Mouse (Mus musculus) midbrain, embryonic 12.5 days (tissue): ENCODE results near the gene Arhgef17. TPM values are rescaled to one million over a fixed set of nuclear protein-coding genes. Genes with fewer than 3 reads are reported as not detected.
"Not testable (repeated sequence)": the region's sequence is repeated elsewhere in the genome, so short reads cannot be mapped to it uniquely, and the experiment has no call there.

Experiments
- ATAC-seq: fragments of 200-750 bp; cut with Nextera tagmentation; 2 replicates; pipeline ENCODE4 v1.8.0; 2017; ENCODE audit warnings: low read depth, moderate TSS enrichment, moderate library complexity; ENCODE audit not compliant: low FRiP score
- H3K27ac ChIP-seq: fragments of 300-500 bp; sonication (generic); replicated peaks from 2 replicates; pipeline ENCODE4 v1.5.1; 2016; ENCODE audit warnings: mild to moderate bottlenecking
- H3K27me3 ChIP-seq: fragments of 300-500 bp; sonication (generic); 2 replicates; pipeline ENCODE4 v1.6.1; 2016; ENCODE audit warnings: mild to moderate bottlenecking
- H3K36me3 ChIP-seq: fragments of 300-500 bp; sonication (generic); 2 replicates; pipeline ENCODE4 v1.6.1; 2016
- H3K4me1 ChIP-seq: fragments of 300-500 bp; sonication (generic); 2 replicates; pipeline ENCODE4 v1.6.1; 2016
- H3K4me2 ChIP-seq: fragments of 300-500 bp; sonication (generic); replicated peaks from 2 replicates; pipeline ENCODE4 v1.6.1; 2016; ENCODE audit warnings: mild to moderate bottlenecking, moderate library complexity
- H3K4me3 ChIP-seq: fragments of 300-500 bp; sonication (generic); 2 replicates; pipeline ENCODE4 v1.5.1; 2016; ENCODE audit warnings: mild to moderate bottlenecking
- H3K9ac ChIP-seq: fragments of 300-500 bp; sonication (generic); replicated peaks from 2 replicates; pipeline ENCODE4 v1.6.1; 2016; ENCODE audit warnings: mild to moderate bottlenecking, moderate library complexity
- H3K9me3 ChIP-seq: fragments of 300-500 bp; sonication (generic); 2 replicates; pipeline ENCODE4 v1.6.1; 2016; ENCODE audit warnings: mild to moderate bottlenecking
- WGBS: fragments of 180-500 bp; shearing (Covaris S2); methylation state at CpG from one replicate; pipeline ENCODE4 v1.1.7; 2016; 5-methylcytosine and 5-hydroxymethylcytosine counted together
- polyA plus RNA-seq: library from polyadenylated mRNA; unstranded; fragments of >200 nt; fragmentation: Nextera tagmentation; extraction: Ambion mirVana; gene quantifications from 2 replicates; pipeline ENCODE4 v1.2.1, GENCODE M21; 2016

Gene Arhgef17
- polyA plus RNA-seq, 1 experiment from 2014 or later, result 7.1 TPM

DNA sequence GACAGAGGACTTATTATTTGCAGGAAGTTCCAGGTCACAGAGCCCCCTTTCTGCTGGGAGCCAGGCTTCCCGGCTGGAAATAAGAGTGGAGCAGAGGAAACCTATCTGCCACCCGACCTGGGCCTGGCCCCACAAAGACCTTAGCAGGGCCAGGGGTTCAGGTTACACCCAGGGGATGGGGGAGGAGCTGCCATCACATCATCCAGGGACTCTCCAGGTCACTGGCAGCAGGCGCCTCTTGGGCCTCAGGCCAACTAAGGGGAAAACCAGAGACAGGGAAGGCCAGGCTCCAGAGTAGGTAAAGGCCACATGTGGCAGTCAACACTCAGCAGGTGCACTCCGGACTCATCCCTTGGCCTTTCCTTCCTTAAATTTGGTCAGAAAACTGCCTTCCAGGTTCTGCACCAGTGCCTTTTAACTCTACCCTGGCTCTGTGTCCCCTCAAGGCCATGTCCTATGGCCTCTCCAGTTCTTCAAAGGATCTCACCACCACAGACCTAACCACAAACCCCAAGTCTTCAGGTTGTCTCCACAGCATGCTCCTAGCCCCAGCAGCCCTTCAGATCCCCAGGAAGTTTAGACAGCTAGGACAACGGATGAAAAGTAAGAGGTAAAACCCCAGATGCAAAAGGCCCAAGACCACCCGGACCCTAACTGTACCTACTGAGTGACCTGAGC is 77.6 kb downstream of the Arhgef17 start:
- WGBS, result 60% methylated on average over 6 of the region's 6 CpGs
- Histone ChIP-seq H3K4me1 (peaks cover 5% of the 10 kb centered on the region; the same call in 1 of the 2 replicates), H3K9ac (no peak overlapping the region; the same call in 1 of the 2 replicates), H3K27ac (no peak overlapping the region), H3K27me3 (no peaks in the 10 kb centered on the region), H3K4me2 (no peak overlapping the region), H3K4me3 (no peak overlapping the region), H3K36me3 (no peaks in the 10 kb centered on the region), H3K9me3 (no peaks in the 10 kb centered on the region)
- ATAC-seq, result no peak

DNA sequence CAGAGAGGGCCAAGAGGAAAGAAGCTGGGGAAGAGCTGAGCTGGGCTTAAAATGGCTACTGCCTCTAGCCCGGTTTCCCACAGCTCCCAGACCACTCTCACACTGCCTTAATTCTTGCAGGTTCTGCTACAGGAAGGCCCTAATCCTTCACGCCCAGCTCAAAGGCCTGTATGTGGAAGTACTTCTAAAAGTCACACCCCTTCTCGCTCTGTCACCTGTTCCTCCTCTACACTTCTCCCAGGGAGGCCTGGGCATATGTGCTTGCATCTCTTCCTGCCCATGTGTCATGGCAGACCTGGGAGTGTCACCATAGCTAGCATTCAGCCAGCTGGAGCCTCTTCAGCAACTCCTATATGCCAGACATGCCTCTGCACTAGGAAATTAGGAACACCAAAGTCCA is 78.5 kb downstream of the Arhgef17 start:
- H3K9ac ChIP-seq, result no peak overlapping the region
- peaks cover 5% of the 10 kb centered on the region; the same call in 1 of the 2 replicates for H3K4me1 ChIP-seq
- H3K9me3 ChIP-seq, result no peaks in the 10 kb centered on the region
- H3K4me3 ChIP-seq, result no peak overlapping the region
- H3K27me3 ChIP-seq, result no peaks in the 10 kb centered on the region
- ATAC-seq, result no peak
- H3K4me2 ChIP-seq, result no peak overlapping the region
- WGBS, result 67% methylated on average over 3 of the region's 3 CpGs
- no peak overlapping the region for H3K27ac ChIP-seq
- H3K36me3 ChIP-seq, result no peaks in the 10 kb centered on the region

DNA sequence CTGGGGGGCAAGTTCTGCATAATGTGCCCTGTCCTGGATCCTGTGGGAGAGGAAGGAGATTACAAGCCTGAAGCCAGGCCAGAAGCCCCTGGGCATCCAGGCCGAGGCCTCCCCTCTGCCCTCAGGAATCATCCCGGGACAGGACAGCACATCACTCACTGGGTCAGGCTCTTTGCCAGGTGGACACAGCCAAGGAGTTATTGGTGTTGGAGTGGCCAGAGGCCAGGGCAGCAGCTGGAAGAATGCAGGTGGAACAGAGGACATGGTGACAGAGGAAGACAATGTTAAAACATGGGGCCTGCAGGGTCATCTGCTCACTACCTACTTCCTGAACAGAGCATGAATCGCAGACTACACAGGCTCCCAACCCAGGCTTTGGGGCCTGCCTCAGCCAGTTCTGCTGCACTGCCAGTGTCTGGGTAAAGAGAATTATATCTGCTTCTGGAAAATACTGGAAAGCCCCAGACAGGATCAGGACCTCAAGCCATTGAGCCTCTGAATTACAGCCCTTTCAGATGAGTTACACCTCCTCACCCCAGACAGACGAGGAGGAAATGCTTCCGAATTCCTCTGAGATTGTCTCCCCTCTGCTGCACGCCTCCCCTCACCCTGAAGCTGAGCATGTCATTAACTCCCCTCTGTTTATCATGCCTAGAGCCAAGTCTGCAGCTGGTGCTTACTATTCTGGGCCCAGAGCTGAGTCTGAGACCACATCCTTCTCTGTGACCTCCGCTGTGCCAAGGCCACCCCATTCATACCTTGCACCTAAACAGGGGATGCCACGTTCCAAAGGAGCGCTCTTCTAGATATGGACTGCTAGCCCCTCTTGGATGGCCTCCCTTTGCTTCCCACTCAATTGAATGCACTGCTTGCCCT is 80.2 kb downstream of the Arhgef17 start:
- no peak for ATAC-seq
- 77% methylated on average over 9 of the region's 9 CpGs for WGBS
- Histone ChIP-seq H3K4me3 (no peak overlapping the region), H3K27ac (no peak overlapping the region), H3K9ac (0 out of 2 replicates have a peak overlapping the region, but pooled peaks have one; percentile 4), H3K27me3 (no peaks in the 10 kb centered on the region), H3K4me1 (peaks cover 5% of the 10 kb centered on the region; the same call in 1 of the 2 replicates), H3K4me2 (no peak overlapping the region), H3K36me3 (no peaks in the 10 kb centered on the region), H3K9me3 (no peaks in the 10 kb centered on the region)

DNA sequence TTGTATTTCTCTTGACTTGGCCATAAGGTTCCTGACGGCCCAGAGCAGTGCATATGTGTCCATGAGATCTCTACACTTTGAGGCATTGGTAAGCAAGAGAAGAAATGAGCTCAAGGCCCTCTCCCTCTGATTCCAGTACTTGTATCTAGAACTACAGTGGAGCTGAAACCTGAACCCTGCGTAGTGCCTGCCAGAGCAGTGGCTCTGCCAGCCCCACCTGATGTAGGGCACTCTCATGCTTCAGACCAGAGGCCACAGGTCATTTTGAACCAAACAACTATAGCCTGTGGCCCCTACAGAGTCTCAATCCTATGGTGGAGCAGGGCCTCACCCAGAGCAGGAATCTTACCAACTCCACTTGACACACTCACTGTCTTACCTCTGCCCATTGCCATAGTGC is 82.4 kb downstream of the Arhgef17 start:
- Histone ChIP-seq H3K36me3 (no peaks in the 10 kb centered on the region), H3K9ac (no peak overlapping the region), H3K4me3 (no peak overlapping the region), H3K4me1 (no peaks in the 10 kb centered on the region), H3K27ac (no peak overlapping the region), H3K9me3 (no peaks in the 10 kb centered on the region), H3K4me2 (no peak overlapping the region), H3K27me3 (no peaks in the 10 kb centered on the region)
- WGBS, result 89% methylated on average over 2 of the region's 2 CpGs
- ATAC-seq, result no peak

DNA sequence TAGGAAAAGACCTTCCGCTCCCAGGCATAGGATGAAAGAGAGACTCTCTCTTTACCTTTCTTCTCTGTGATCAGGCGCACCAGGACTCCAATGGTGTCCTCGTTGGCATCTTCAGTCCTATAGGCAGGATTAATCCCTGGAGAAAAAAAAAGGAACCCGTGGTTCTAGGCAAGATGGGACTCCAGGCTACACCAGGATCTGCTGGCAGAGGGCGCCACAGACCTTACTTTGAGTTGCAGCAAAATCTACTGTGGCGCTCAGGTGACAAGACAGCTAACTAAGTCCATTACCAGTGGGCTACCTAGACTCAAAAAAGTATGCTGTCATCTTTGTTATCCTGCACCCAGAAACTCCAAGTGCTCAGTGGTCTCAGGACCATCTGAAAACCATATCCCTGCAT is 83.2 kb downstream of the Arhgef17 start:
- H3K4me2 ChIP-seq, result no peak overlapping the region
- no peak overlapping the region for H3K9ac ChIP-seq
- H3K36me3 ChIP-seq, result no peaks in the 10 kb centered on the region
- WGBS, result 21% methylated on average over 6 of the region's 6 CpGs
- no peaks in the 10 kb centered on the region for H3K9me3 ChIP-seq
- no peak for ATAC-seq
- H3K27me3 ChIP-seq, result no peaks in the 10 kb centered on the region
- no peak overlapping the region for H3K4me3 ChIP-seq
- no peaks in the 10 kb centered on the region for H3K4me1 ChIP-seq
- H3K27ac ChIP-seq, result no peak overlapping the region

DNA sequence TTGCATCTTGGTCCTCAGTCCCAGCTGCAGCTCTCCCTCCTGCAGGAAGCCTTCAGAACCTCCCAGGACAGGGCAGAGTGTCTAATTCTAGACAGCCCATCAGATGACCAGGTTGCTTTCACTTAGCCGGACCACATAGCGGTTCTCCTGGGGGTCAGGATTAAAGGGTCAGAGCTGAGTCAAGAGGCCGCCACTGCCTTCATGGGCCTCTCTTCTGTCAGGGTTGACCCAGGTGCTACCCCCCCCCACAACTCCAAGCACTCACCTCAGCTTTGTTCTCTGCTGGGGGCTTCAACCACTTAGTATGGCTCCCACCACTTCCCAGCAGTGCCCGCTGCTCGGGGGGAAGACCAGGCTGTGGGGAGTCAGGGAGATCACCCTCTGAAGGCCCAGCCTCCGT is 84.8 kb downstream of the Arhgef17 start:
- 80% methylated on average over 6 of the region's 6 CpGs for WGBS
- no peaks in the 10 kb centered on the region for H3K4me1 ChIP-seq
- H3K27me3 ChIP-seq, result no peaks in the 10 kb centered on the region
- H3K9ac ChIP-seq, result no peak overlapping the region
- H3K27ac ChIP-seq, result no peak overlapping the region
- 0 out of 2 replicates have a peak, but pooled peaks cover 1% of the 10 kb centered on the region for H3K36me3 ChIP-seq
- H3K4me2 ChIP-seq, result no peak overlapping the region
- no peak overlapping the region for H3K4me3 ChIP-seq
- ATAC-seq, result no peak
- H3K9me3 ChIP-seq, result no peaks in the 10 kb centered on the region

DNA sequence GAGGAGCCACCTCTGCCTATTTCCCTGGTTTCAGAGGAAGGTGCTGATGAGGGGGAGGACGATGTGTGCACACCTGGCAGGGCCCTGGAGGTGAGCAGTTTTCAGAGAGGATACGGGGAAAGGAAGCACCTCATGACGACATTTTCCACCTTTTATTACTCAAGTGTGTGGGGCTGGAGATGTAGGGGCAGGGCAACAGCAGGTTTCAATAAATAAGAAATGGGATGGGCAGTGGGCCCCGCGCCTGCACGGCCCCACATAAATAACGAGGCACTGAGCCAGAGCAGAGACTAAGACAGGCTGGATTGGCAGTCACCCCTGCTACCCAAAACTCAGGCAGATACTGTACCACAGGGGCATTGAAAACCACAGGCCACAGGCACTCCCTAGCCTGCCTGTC is 85.9 kb downstream of the Arhgef17 start:
- H3K36me3 ChIP-seq, H3K4me3 ChIP-seq, H3K4me2 ChIP-seq, H3K9ac ChIP-seq, H3K9me3 ChIP-seq, H3K27ac ChIP-seq, H3K27me3 ChIP-seq, H3K4me1 ChIP-seq, ATAC-seq: not testable (repeated sequence)
- 84% methylated on average over 7 of the region's 7 CpGs for WGBS

DNA sequence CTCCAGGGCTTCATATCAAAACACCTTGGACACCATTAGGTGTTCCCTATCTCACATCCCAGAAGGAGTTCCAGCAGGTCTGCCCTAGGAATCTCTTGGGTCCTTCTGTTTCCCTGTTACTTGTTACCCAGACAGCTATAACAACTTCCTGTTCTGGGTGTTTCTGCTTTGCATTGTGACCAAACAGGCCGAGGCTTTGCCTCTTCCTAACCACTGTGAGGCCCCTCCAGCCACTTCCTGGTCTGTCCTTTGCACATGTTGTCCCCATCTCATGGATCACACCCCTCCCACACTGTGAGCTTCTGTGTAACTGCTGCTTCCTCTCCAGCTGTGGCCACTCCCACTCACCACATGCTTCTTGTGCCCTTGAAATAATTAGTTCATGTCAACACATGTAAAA is 86.5 kb downstream of the Arhgef17 start:
- Histone ChIP-seq H3K27me3 (no peaks in the 10 kb centered on the region), H3K4me2 (no peak overlapping the region), H3K9me3 (no peaks in the 10 kb centered on the region), H3K36me3 (0 out of 2 replicates have a peak, but pooled peaks cover 7% of the 10 kb centered on the region), H3K4me1 (no peaks in the 10 kb centered on the region), H3K4me3 (no peak overlapping the region), H3K9ac (no peak overlapping the region), H3K27ac (no peak overlapping the region)
- 48% methylated on average over 1 of the region's 1 CpGs for WGBS
- no peak for ATAC-seq

DNA sequence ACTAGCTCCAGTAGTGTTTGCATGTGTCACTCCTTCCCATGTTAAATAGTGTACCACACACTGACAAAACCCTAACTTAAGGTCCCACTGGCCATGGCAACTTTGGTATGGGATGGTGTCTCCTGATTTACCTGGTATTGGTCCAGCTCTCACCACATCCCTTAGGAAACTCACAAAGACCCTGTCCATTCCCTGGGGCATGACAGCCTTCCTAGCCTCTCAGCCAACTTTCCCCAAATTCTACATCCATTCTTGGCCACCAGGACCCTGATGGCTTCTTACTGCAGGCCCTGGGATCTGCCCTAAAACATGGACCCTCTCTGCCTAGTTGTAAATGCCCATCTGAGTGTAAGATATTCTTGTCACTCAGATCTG is 86.9 kb downstream of the Arhgef17 start:
- no peak for ATAC-seq
- Histone ChIP-seq H3K4me2 (no peak overlapping the region), H3K27ac (no peak overlapping the region), H3K27me3 (no peaks in the 10 kb centered on the region), H3K4me1 (no peaks in the 10 kb centered on the region), H3K9me3 (no peaks in the 10 kb centered on the region), H3K36me3 (0 out of 2 replicates have a peak, but pooled peaks cover 7% of the 10 kb centered on the region), H3K9ac (no peak overlapping the region), H3K4me3 (no peak overlapping the region)

DNA sequence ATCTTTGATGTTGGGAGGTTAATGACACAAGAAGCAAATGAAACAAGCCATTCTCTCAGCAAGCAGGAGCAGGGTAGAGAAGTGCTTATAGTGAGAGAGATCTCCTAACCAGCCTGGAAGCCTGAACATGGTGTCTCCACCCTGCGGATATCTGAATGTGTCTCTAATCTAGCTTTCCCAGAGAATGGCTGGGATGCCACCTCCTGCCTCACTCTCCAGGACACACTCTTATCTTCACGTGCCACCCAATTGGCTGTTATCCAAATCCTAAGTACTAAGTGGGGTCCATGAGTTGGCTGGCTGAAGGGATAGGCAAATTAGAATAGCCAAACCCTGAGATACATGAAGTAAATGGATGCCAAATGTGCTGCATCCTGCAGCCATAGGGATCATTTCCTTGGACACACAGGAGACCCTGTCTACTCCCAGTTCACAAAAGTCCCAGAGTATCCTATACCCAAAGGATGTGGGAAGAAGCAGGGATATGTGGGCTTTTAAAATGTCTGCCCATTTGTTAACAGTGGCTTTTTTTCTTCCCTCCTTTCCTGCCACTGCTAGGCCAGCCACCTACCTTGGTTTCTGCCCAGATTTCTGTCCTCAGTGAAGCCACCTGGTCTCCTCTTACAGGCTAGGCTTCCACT is 87.4 kb downstream of the Arhgef17 start:
- no peaks in the 10 kb centered on the region for H3K9me3 ChIP-seq
- H3K27me3 ChIP-seq, result no peaks in the 10 kb centered on the region
- ATAC-seq, result no peak
- H3K4me2 ChIP-seq, result no peak overlapping the region
- H3K4me3 ChIP-seq, result no peak overlapping the region
- WGBS, result 74% methylated on average over 2 of the region's 2 CpGs
- H3K4me1 ChIP-seq, result no peaks in the 10 kb centered on the region
- no peak overlapping the region for H3K27ac ChIP-seq
- H3K36me3 ChIP-seq, result 0 out of 2 replicates have a peak, but pooled peaks cover 7% of the 10 kb centered on the region
- H3K9ac ChIP-seq, result no peak overlapping the region

DNA sequence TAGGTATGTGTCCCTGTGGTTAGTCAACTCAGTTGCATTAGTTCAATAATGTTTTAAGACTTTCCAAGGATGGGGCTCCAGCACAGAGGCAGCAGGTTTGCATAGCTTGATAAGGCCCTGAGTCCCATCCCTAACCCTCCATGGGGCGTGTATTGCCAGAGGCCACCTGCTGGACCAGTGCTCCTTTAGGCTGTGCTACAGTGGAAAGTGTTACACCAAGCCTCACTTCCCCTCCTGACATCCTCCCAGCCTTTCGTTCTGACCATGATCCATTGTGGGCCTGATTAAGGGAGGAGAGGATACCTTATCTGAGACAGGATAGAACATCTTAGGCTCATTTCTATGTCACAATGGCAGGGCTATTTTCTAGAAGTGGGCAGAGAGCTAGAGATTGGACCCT is 88.0 kb downstream of the Arhgef17 start:
- Histone ChIP-seq H3K9me3 (no peaks in the 10 kb centered on the region), H3K27me3 (no peaks in the 10 kb centered on the region), H3K36me3 (0 out of 2 replicates have a peak, but pooled peaks cover 7% of the 10 kb centered on the region), H3K4me3 (no peak overlapping the region), H3K4me1 (no peaks in the 10 kb centered on the region), H3K9ac (no peak overlapping the region), H3K27ac (no peak overlapping the region), H3K4me2 (no peak overlapping the region)
- no peak for ATAC-seq
- 89% methylated on average over 2 of the region's 2 CpGs for WGBS

DNA sequence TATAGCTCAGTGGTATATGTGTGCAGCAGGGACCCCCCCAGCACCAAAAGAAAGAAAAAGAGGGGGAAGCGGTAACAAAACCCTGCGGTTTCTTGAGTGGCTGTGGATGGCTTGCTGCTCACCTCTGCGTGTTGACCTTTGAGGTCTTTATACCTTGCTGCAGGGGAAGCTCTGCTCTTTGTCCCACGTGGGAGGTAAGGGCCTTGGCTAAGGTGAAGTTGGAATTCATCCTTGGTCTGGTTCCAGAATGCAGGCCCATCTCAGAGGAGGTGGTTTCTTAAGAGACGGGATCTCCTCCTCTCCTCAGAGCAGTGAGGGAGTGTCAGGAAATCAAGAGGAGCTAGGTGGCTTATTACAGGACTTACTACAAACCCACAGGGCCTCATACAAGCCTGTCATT is 89.7 kb downstream of the Arhgef17 start:
- Histone ChIP-seq H3K36me3 (peaks cover 22% of the 10 kb centered on the region), H3K4me2 (no peak overlapping the region), H3K4me1 (no peaks in the 10 kb centered on the region), H3K9me3 (no peaks in the 10 kb centered on the region), H3K9ac (no peak overlapping the region), H3K4me3 (no peak overlapping the region), H3K27me3 (no peaks in the 10 kb centered on the region), H3K27ac (no peak overlapping the region)
- ATAC-seq, result no peak
- 96% methylated on average over 5 of the region's 5 CpGs for WGBS
